Mouse (Mus musculus): ENCODE data around the gene Rftn1. TPM values are rescaled to one million over a fixed set of nuclear protein-coding genes. Genes with fewer than 3 reads are reported as not detected.

Rftn1 gene
- polyA plus RNA-seq, 1 experiment: 8.9 TPM

DNA sequence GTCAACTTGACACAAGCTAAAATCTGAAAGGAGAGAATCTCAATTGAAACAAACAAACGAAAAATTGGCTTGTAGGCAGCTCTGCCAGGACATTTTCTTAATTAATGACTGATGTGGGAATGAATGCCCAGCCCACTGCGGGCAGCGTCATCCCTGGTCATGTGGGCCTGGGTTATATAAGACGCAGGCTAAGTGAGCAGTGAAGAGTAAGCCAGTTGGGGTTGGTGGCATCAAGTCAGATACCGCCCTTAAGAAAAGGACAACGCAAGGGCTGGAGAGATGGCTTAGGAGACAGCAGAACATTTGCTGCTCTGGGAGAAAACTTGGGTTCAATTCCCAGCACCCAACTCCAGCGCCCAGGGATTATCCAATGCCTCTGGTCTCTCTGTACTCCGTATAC is 97.6 kb downstream of the Rftn1 start:
- H3K4me3 ChIP-seq (ENCODE audit: insufficient read depth, low read length): no peak overlapping the region
- no peaks in the 10 kb centered on the region for H3K4me1 ChIP-seq (ENCODE audit: control insufficient read depth, insufficient read depth, low read length)
- no peak for TF ChIP-seq CTCF (IDR thresholded peaks at IDR 0.05; ENCODE audit: extremely low read depth, insufficient read depth, low read length)
- TF ChIP-seq POLR2A (IDR thresholded peaks at IDR 0.05; ENCODE audit: extremely low read depth, insufficient read depth, low read length): no peak
- no peak overlapping the region for H3K27ac ChIP-seq (ENCODE audit: insufficient read depth, low read length)

DNA sequence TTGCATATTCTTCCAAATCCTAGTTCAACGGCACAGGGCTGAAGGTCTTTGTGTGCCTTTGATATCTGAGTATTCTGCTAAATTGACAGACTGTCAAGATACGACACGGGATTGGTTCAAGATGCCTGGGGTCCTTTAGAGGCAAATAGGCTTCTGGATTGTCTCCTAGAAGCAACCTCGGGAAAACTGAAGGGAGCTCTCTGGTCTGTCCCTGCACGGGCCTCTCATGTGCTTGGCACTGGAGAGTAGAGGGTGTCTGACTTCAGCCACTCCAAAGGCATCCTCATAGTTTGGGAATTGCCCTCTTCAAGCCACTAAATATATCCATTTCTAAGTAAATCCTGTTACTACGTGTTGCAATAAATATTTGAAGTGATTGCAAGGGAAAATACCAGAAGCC is 98.6 kb downstream of the Rftn1 start:
- Histone ChIP-seq H3K27ac (ENCODE audit: insufficient read depth, low read length) (no peak overlapping the region), H3K4me1 (ENCODE audit: control insufficient read depth, insufficient read depth, low read length) (no peaks in the 10 kb centered on the region), H3K4me3 (ENCODE audit: insufficient read depth, low read length) (no peak overlapping the region)
- TF ChIP-seq CTCF (IDR thresholded peaks at IDR 0.05; ENCODE audit: extremely low read depth, insufficient read depth, low read length) (no peak), POLR2A (IDR thresholded peaks at IDR 0.05; ENCODE audit: extremely low read depth, insufficient read depth, low read length) (no peak)

DNA sequence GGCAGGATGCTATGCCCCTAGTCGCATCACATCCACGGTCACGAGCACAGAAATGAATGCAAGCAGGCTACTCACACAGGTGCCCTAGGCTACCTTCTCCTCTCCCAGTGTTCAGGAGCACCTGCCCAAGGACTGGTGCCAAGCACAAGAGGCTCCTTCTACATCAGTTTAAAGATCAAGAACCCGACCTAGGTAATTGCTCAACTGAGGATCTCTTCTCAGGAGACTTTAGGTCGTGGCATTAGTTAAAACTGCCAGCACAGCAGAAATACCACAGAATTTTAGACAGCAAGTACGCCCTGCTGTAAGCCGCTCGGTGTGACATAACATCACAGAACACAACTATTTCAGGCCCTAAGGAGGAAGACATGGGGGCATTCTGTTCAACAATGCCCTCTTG is 100.7 kb downstream of the Rftn1 start:
- no peak for TF ChIP-seq POLR2A (IDR thresholded peaks at IDR 0.05; ENCODE audit: extremely low read depth, insufficient read depth, low read length)
- no peak for TF ChIP-seq CTCF (IDR thresholded peaks at IDR 0.05; ENCODE audit: extremely low read depth, insufficient read depth, low read length)
- Histone ChIP-seq H3K27ac (ENCODE audit: insufficient read depth, low read length) (no peak overlapping the region), H3K4me3 (ENCODE audit: insufficient read depth, low read length) (no peak overlapping the region), H3K4me1 (ENCODE audit: control insufficient read depth, insufficient read depth, low read length) (no peaks in the 10 kb centered on the region)

DNA sequence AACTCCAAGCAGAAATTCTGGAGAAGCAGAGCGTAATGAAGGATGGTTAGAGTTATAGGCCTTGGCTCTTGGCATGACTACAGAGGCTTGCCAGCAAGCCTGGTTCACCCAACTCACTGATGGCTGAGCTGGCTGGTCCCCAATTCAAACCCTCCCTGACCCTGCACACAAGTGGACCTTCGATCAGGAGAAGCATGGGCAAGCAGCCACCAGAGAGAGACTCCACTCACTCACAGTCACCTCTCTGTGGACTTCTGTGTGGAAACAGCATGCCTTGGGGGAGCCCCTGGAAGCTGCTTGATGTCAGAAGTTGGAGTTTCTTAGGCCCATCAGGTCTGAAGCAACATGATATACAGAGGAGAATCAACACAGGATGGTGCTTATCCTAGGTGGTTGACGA is 102.4 kb downstream of the Rftn1 start:
- Histone ChIP-seq H3K4me3 (ENCODE audit: insufficient read depth, low read length) (no peak overlapping the region), H3K4me1 (ENCODE audit: control insufficient read depth, insufficient read depth, low read length) (no peaks in the 10 kb centered on the region), H3K27ac (ENCODE audit: insufficient read depth, low read length) (no peak overlapping the region)
- no peak for TF ChIP-seq CTCF (IDR thresholded peaks at IDR 0.05; ENCODE audit: extremely low read depth, insufficient read depth, low read length)
- no peak for TF ChIP-seq POLR2A (IDR thresholded peaks at IDR 0.05; ENCODE audit: extremely low read depth, insufficient read depth, low read length)

DNA sequence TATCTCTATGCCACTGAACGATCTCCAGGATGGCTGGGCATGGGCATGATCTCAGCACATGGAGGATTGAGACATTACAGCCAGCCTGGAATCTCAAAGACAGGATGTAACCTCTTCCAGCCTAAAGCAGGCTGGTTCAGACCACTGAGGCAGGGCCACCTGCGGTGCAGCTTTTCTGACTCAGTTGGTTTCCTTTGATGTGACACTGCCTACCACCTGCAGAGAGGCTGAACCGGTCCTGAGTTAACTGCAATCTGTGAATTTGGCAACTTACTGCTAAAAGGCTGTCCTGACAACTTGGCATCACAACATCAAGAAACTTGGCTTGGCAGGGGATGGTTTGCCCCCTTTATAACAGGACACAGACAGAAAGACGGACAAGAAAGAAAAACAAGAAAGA is 103.6 kb downstream of the Rftn1 start:
- no peak overlapping the region for H3K27ac ChIP-seq (ENCODE audit: insufficient read depth, low read length)
- no peaks in the 10 kb centered on the region for H3K4me1 ChIP-seq (ENCODE audit: control insufficient read depth, insufficient read depth, low read length)
- H3K4me3 ChIP-seq (ENCODE audit: insufficient read depth, low read length): no peak overlapping the region
- TF ChIP-seq CTCF (IDR thresholded peaks at IDR 0.05; ENCODE audit: extremely low read depth, insufficient read depth, low read length) (no peak), POLR2A (IDR thresholded peaks at IDR 0.05; ENCODE audit: extremely low read depth, insufficient read depth, low read length) (no peak)

DNA sequence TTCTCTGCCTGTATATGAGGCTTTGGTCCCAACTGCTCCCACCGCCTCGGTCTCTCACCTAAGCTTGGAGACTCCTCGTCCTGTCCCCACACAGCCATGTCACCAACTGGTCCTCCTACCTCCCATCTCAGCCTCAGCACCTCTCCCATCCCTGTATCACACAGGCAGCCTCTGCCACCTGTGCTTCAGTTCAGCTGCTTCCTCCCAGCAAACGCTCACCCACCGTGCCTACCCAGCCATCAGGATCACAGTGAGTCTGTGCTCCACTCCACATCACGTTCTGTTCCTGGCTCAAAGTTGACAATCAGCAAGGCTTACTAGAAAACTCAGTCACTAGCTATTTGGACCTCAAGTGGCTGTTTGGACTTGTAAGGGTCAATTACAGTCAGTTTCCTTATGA is 105.8 kb downstream of the Rftn1 start:
- Histone ChIP-seq H3K4me1 (ENCODE audit: control insufficient read depth, insufficient read depth, low read length) (no peaks in the 10 kb centered on the region), H3K27ac (ENCODE audit: insufficient read depth, low read length) (no peak overlapping the region), H3K4me3 (ENCODE audit: insufficient read depth, low read length) (no peak overlapping the region)
- no peak for TF ChIP-seq CTCF (IDR thresholded peaks at IDR 0.05; ENCODE audit: extremely low read depth, insufficient read depth, low read length)
- no peak for TF ChIP-seq POLR2A (IDR thresholded peaks at IDR 0.05; ENCODE audit: extremely low read depth, insufficient read depth, low read length)

DNA sequence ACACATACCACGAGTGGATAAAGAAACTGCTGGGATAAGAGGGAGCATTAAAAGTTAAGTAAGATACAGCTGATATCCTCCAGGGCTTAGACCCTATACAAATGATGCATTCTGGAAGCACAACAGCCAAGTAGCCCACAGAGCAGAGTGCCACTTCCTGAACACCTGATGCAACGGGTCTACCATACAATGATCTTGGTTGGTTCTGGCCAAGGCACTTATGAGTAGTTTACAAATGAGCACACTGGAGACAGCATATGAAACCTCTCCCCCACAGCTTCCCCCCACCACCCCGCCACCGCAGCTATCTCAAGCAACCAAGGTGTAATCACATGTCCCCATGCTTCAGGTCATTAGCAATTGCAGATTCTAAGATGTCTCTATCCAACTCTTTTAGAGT is 106.5 kb downstream of the Rftn1 start:
- Histone ChIP-seq H3K4me3 (ENCODE audit: insufficient read depth, low read length) (no peak overlapping the region), H3K4me1 (ENCODE audit: control insufficient read depth, insufficient read depth, low read length) (no peaks in the 10 kb centered on the region), H3K27ac (ENCODE audit: insufficient read depth, low read length) (no peak overlapping the region)
- no peak for TF ChIP-seq CTCF (IDR thresholded peaks at IDR 0.05; ENCODE audit: extremely low read depth, insufficient read depth, low read length)
- TF ChIP-seq POLR2A (IDR thresholded peaks at IDR 0.05; ENCODE audit: extremely low read depth, insufficient read depth, low read length): no peak

DNA sequence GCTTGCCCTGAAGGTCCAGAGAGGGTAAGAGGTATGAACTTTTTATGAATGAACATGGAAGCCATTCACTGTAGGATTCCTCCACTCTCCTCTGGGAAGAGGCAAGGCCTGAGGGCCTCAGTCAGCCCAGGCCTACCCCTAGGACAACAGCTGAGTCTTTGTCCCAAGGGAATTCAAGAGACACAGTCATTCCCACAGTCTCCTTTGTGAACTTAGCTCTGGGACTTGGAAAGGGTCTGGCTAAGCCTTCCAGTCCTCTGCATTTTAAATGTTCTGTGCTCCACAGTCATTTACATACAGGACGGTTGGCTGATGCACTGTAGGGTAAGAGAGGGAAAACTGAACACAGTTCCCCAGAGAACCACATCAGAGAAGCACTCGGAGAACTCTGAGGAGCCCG is 107.5 kb downstream of the Rftn1 start:
- H3K4me3 ChIP-seq (ENCODE audit: insufficient read depth, low read length): no peak overlapping the region
- H3K27ac ChIP-seq (ENCODE audit: insufficient read depth, low read length): no peak overlapping the region
- TF ChIP-seq POLR2A (IDR thresholded peaks at IDR 0.05; ENCODE audit: extremely low read depth, insufficient read depth, low read length) (no peak), CTCF (IDR thresholded peaks at IDR 0.05; ENCODE audit: extremely low read depth, insufficient read depth, low read length) (no peak)
- H3K4me1 ChIP-seq (ENCODE audit: control insufficient read depth, insufficient read depth, low read length): no peaks in the 10 kb centered on the region

DNA sequence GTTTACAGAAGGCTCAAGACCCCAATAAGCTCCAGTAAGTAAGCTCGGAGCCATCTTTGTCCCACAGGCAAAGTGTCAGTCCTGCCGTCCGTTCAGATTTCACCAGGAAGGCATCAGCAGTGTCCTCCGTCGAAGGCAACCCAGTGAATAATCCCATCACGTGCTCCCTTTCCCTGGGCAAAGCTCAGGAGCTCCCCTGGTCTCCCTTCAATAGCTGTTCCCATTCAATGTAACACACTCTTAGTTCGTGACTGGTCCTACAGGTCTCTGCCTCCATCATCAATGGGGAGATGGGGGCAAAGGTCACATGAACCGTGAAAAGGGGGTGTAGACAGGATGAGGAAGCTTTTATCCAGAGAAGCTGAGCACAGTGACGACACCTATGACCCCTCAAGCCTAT is 108.8 kb downstream of the Rftn1 start:
- Histone ChIP-seq H3K4me3 (ENCODE audit: insufficient read depth, low read length) (no peak overlapping the region), H3K4me1 (ENCODE audit: control insufficient read depth, insufficient read depth, low read length) (no peaks in the 10 kb centered on the region), H3K27ac (ENCODE audit: insufficient read depth, low read length) (no peak overlapping the region)
- TF ChIP-seq CTCF (IDR thresholded peaks at IDR 0.05; ENCODE audit: extremely low read depth, insufficient read depth, low read length) (no peak), POLR2A (IDR thresholded peaks at IDR 0.05; ENCODE audit: extremely low read depth, insufficient read depth, low read length) (no peak)

DNA sequence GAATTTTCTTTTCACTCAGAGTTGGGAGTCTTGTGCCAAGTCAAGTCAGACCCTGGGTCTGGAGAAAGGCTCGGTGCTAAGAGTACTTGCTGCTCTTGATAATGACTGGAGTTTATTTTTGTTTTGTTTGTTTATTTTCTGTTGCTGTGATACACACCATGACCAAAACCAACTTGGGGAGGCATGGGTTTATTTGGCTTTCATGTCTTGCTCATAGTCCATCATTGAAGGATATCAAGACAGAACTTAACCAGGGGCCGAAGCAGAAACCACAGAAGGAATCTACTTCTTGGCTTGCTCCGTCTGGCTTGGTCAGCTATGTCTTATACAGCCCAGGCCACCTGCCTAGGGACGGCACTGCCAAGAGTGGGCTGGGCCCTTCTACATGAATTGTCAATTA is 109.5 kb downstream of the Rftn1 start:
- no peaks in the 10 kb centered on the region for H3K4me1 ChIP-seq (ENCODE audit: control insufficient read depth, insufficient read depth, low read length)
- no peak overlapping the region for H3K27ac ChIP-seq (ENCODE audit: insufficient read depth, low read length)
- TF ChIP-seq POLR2A (IDR thresholded peaks at IDR 0.05; ENCODE audit: extremely low read depth, insufficient read depth, low read length) (no peak), CTCF (IDR thresholded peaks at IDR 0.05; ENCODE audit: extremely low read depth, insufficient read depth, low read length) (no peak)
- H3K4me3 ChIP-seq (ENCODE audit: insufficient read depth, low read length): no peak overlapping the region

DNA sequence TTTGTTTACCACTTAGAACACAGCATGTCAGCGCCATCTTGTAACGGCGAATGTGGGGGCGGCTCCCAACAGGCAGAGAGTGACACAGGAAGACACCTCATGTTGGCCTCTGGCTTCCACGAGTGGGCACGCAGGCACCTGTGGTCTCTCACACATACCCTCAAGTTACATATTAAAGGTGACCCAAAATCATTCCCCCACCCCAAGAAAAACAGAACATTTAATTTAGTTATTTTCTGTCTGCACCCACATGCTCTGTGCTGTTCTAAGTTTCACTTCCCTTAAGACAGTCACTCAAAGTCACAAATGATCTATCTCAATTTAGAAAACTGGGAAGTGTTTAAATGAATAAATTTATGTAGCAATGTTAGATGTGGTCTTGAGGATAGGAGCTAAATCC is 111.7 kb downstream of the Rftn1 start:
- H3K4me1 ChIP-seq (ENCODE audit: control insufficient read depth, insufficient read depth, low read length): no peaks in the 10 kb centered on the region

More for the DNA sequence above, 111.7 kb downstream of the Rftn1 start:
- TF ChIP-seq POLR2A (IDR thresholded peaks at IDR 0.05; ENCODE audit: extremely low read depth, insufficient read depth, low read length) (no peak), CTCF (IDR thresholded peaks at IDR 0.05; ENCODE audit: extremely low read depth, insufficient read depth, low read length) (no peak)
- no peak overlapping the region for H3K27ac ChIP-seq (ENCODE audit: insufficient read depth, low read length)
- no peak overlapping the region for H3K4me3 ChIP-seq (ENCODE audit: insufficient read depth, low read length)
